Mouse (Mus musculus) heart, postnatal 0 days (tissue): ENCODE data around the gene Akap12. TPM values are rescaled to one million over a fixed set of nuclear protein-coding genes. Genes with fewer than 3 reads are reported as not detected.

Experiments used
- ATAC-seq: fragments of 200-750 bp; cut with Nextera tagmentation; 2 replicates; pipeline ENCODE4 v1.8.0; 2017; ENCODE audit warnings: low read depth, moderate number of reproducible peaks, moderate library complexity; ENCODE audit not compliant: insufficient read depth
- DNase-seq: peaks from one replicate; pipeline ENCODE4 v3.0.0-alpha.2; 2016; ENCODE audit warnings: low spot score
- H3K27ac ChIP-seq: fragments of 300-500 bp; sonication (generic); 2 replicates; pipeline ENCODE4 v1.5.1; 2014; ENCODE audit warnings: low read depth, mild to moderate bottlenecking
- H3K27me3 ChIP-seq: fragments of 300-500 bp; sonication (generic); 2 replicates; pipeline ENCODE4 v1.6.1; 2014; ENCODE audit warnings: low read length, mixed read lengths; ENCODE audit not compliant: control insufficient read depth, insufficient read depth
- H3K36me3 ChIP-seq: fragments of 300-500 bp; sonication (generic); replicated peaks from 2 replicates; pipeline ENCODE4 v1.6.1; 2014; ENCODE audit warnings: low read length, mixed read lengths; ENCODE audit not compliant: control insufficient read depth, insufficient read depth
- H3K4me1 ChIP-seq: fragments of 300-500 bp; sonication (generic); 2 replicates; pipeline ENCODE4 v1.6.1; 2014; ENCODE audit warnings: antibody characterized with exemption; ENCODE audit not compliant: control insufficient read depth, insufficient read depth
- H3K4me2 ChIP-seq: fragments of 300-500 bp; sonication (generic); 2 replicates; pipeline ENCODE4 v1.6.1; 2014; ENCODE audit warnings: low read depth, mild to moderate bottlenecking, low read length, moderate library complexity
- H3K4me3 ChIP-seq: fragments of 300-500 bp; sonication (generic); 2 replicates; pipeline ENCODE4 v1.5.1; 2014; ENCODE audit warnings: low read depth, low read length
- H3K9ac ChIP-seq: fragments of 300-500 bp; sonication (generic); replicated peaks from 2 replicates; pipeline ENCODE4 v1.6.1; 2014; ENCODE audit warnings: low read depth, low read length, mixed read lengths
- H3K9me3 ChIP-seq: fragments of 300-500 bp; sonication (generic); replicated peaks from 2 replicates; pipeline ENCODE4 v1.6.1; 2016; ENCODE audit warnings: low read length; ENCODE audit not compliant: control insufficient read depth
- CTCF ChIP-seq: IDR thresholded peaks from 2 replicates; pipeline ENCODE4 v1.5.1; 2016; ENCODE audit warnings: antibody characterized with exemption, control low read depth, low read depth
- EP300 ChIP-seq: IDR thresholded peaks from 2 replicates; pipeline ENCODE4 v1.6.1; 2016; ENCODE audit warnings: antibody characterized with exemption, low read depth
- WGBS: fragments of 180-500 bp; shearing (Covaris S2); extraction: QIAGEN DNeasy Blood & Tissue Kit; methylation state at CpG from one replicate; pipeline ENCODE4 v1.1.7; 2014; 5-methylcytosine and 5-hydroxymethylcytosine counted together
- polyA plus RNA-seq: library from polyadenylated mRNA; unstranded; fragments of >200 nt; fragmentation: Nextera tagmentation; extraction: Ambion mirVana; gene quantifications from 2 replicates; pipeline ENCODE4 v1.2.1, GENCODE M21; 2015
- total RNA-seq: library from RNA; depleted of rRNA; stranded (reverse); fragments of >200 nt; gene quantifications from 2 replicates; pipeline ENCODE4 v1.2.3, GENCODE M21; 2014; ENCODE audit warnings: low replicate concordance

Akap12 gene
- total and polyA plus RNA-seq, 2 experiments from 2014 or later, result 19.9 to 26.1 TPM

DNA sequence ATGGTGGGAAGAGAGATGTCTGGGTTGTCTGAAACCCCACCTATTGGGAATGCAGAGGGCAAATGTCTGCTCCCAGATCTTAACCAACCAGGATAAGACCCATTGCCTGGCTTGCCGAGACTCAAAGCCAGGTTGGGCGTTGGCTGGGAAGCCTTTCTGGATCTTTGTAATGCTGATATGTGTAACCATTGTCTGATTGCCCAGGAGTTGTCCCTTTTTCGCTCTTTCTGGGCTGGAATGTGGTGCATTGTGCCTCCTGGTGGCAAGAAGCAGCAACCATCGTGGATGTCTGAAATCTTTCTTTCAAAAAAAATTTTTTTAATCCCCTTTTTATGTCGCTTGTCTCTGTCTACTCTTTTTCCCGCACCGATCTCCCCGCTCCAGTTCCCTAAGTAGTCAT is 67.1 kb downstream of the Akap12 start:
- 0 out of 2 replicates have a peak overlapping the region, but pooled peaks have one; percentile 54 for H3K4me3 ChIP-seq
- peak overlapping the region; percentile 62 for H3K4me2 ChIP-seq
- no peaks in the 10 kb centered on the region for H3K27me3 ChIP-seq
- TF ChIP-seq EP300 (no peak), CTCF (peak; percentile 79)
- peak overlapping the region; percentile 70 for H3K27ac ChIP-seq
- H3K36me3 ChIP-seq, result no peaks in the 10 kb centered on the region
- DNase-seq, result peak; percentile 64
- H3K9ac ChIP-seq, result no peak overlapping the region
- no peak for ATAC-seq
- H3K4me1 ChIP-seq, result no peaks in the 10 kb centered on the region
- no peaks in the 10 kb centered on the region for H3K9me3 ChIP-seq
- WGBS, result 18% methylated on average over 8 of the region's 8 CpGs

DNA sequence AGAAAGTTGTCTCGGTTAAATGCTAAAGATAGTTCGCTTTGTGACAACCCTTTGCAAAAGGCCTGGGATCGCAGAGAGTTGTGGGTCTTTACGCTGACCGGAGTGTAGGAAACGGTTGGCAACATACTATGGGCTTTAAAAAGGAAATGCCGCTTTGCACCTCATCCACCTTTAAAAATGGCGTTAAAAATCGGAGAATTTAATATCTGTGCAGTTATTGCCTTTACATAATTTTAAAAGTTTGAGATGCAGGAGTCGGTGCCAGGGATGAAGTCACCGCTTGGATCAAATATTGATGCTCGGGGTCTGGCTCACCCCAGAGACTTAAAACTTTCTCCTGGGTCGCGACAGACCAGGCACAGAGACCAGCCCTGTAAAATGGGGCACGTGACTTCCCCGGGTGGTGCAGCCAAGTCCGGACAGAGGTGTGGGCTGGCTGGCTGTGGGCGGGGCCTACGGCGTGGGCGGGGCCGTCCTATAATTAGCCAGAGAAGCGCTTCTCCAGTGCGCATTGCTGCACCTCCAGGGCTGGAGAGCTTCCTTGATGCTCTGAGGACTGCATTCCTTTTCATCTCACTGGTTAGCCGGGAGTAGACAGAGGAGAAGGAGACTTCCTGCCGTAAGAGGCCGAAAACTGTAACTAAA is 68.0 kb downstream of the Akap12 start:
- Histone ChIP-seq H3K36me3 (no peaks in the 10 kb centered on the region), H3K9me3 (no peaks in the 10 kb centered on the region), H3K4me2 (peak overlapping the region; percentile 62), H3K27ac (peak overlapping the region; percentile 70), H3K9ac (peak overlapping the region; percentile 47), H3K4me1 (0 out of 2 replicates have a peak, but pooled peaks cover 4% of the 10 kb centered on the region), H3K27me3 (no peaks in the 10 kb centered on the region), H3K4me3 (peak overlapping the region; percentile 54)
- peak; percentile 89 for DNase-seq
- TF ChIP-seq EP300, result no peak
- no peak for TF ChIP-seq CTCF
- 4% methylated on average over 27 of the region's 27 CpGs for WGBS
- peak; percentile 97 for ATAC-seq

DNA sequence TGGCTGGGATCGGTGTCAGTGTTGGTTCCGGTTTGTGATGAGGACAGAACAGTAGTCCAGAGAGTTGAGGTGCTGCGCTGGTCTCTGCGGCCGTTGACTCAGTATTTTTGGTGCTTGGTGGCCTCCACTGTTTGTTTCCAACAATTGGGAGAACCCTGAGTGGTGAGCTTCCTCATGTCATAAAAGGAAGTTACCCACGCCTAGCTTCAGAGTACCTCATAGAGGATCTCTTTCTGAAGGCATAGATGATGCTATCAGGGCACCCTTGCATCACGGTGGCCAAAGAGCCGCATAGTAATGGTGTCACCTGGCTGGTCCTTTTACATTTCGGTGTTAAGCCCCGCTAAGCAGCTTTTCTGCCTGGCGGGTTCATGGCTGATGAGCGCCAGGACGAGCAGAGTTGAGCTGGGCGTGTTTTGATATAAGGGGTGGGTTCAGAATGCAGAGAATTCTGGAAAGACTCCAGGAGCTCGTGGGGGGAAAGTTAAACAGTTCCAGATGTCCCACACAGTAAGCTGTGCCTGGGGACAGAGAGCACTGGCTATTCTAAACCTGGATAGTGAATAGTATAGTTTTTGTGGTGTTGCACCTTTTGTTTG is 72.8 kb downstream of the Akap12 start:
- peak; percentile 53 for ATAC-seq
- Histone ChIP-seq H3K27ac (peak overlapping the region; percentile 28), H3K9ac (no peak overlapping the region), H3K4me1 (0 out of 2 replicates have a peak, but pooled peaks cover 10% of the 10 kb centered on the region), H3K9me3 (no peaks in the 10 kb centered on the region), H3K4me3 (peak overlapping the region; percentile 22), H3K36me3 (no peaks in the 10 kb centered on the region), H3K4me2 (peak overlapping the region; percentile 50), H3K27me3 (no peaks in the 10 kb centered on the region)
- TF ChIP-seq CTCF (no peak), EP300 (no peak)
- peak; percentile 82 for DNase-seq
- WGBS, result 29% methylated on average over 15 of the region's 15 CpGs

DNA sequence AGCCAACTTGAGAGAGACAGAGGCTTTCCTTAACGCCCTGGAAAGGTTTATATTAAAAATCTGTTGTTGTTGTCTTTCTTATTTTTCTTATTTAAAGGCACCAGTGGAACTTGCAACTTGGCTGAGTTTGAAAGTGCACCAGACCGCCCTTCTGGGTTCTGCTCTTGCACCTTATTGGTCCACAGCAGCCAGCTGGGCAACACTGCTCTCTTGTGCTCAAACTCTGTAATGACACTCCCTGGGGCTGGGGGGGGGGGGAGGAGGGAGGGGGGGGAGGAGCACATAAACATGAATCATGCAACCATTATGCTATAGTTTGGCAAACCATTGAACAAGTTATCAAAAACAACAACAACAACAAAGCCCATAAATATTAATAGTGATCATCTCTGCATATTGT is 75.2 kb downstream of the Akap12 start:
- Histone ChIP-seq H3K4me3 (no peak overlapping the region), H3K4me1 (0 out of 2 replicates have a peak, but pooled peaks cover 10% of the 10 kb centered on the region), H3K9me3 (no peaks in the 10 kb centered on the region), H3K36me3 (no peaks in the 10 kb centered on the region), H3K9ac (no peak overlapping the region), H3K4me2 (peak overlapping the region; percentile 12; the same call in 1 of the 2 replicates), H3K27ac (no peak overlapping the region), H3K27me3 (no peaks in the 10 kb centered on the region)
- WGBS, result 8% methylated on average over 2 of the region's 2 CpGs
- DNase-seq (peak; percentile 62), ATAC-seq (peak; percentile 67; the same call in 1 of the 2 replicates)
- TF ChIP-seq CTCF (peak; percentile 68), EP300 (no peak)

DNA sequence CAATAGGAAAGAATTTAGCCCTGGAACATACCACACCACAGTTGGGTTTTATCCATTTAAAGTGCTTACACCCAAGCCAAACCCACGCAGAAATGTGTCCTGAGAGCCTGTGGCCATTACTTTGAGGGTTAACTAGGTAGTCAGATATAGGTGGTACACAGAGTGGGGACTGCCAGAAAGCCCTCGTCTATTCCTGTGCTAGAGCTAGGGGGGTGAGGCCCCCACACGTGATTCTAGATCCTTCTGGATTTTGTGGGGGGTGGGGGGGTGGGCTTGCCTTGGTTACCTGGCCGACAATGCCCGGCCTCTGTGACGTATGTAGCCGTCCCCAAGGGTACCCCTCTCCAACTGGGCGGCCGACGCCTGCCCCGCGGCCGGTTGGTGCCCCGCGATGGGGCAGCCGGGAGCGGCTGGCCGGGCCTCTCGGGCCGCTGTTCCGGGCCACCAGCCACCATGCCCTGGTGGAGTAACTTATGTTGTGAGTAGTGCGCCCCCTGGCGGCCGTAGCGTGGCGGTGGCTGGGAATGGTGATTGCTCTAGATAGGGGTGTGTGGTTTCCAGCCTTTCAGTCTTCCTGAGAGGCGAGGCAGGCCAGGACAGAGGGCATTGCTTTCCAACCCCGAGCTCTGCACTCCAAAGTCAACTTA is 80.4 kb downstream of the Akap12 start:
- WGBS, result 7% methylated on average over 28 of the region's 28 CpGs
- Histone ChIP-seq H3K36me3 (no peaks in the 10 kb centered on the region), H3K9me3 (no peaks in the 10 kb centered on the region), H3K9ac (peak overlapping the region; percentile 17; the same call in 1 of the 2 replicates), H3K4me2 (peak overlapping the region; percentile 54), H3K4me1 (no peaks in the 10 kb centered on the region), H3K27ac (no peak overlapping the region), H3K27me3 (no peaks in the 10 kb centered on the region), H3K4me3 (peak overlapping the region; percentile 26)
- ATAC-seq (peak; percentile 94), DNase-seq (peak; percentile 72)
- TF ChIP-seq CTCF (peak; percentile 81), EP300 (no peak)
